Mouse (Mus musculus) frontal cortex, postnatal 14 days (tissue): ENCODE data around the gene 6430531B16Rik.

ENCODE experiments used
- DNase-seq, 2 experiments: peaks; one replicate each; pipeline ENCODE4 v3.0.0; 2022; ENCODE audit warnings: low spot score in 2 of 2

6430531B16Rik gene

GRCm38 (mm10) chr7:139937810-139938209 lies 40.7 kb downstream of the 6430531B16Rik start:
- DNase-seq: no peak

GRCm38 (mm10) chr7:139937138-139937537 lies 41.4 kb downstream of the 6430531B16Rik start:
- DNase-seq: no peak

GRCm38 (mm10) chr7:139936705-139937104 lies 41.9 kb downstream of the 6430531B16Rik start:
- no peak for DNase-seq

- DNase-seq: no peak
Observed at GRCm38 (mm10) chr7:139930732-139931131, 47.8 kb downstream of the 6430531B16Rik start.
